Mouse (Mus musculus): ENCODE results near the gene Sap30bp. TPM values are rescaled to one million over a fixed set of nuclear protein-coding genes. Genes with fewer than 3 reads are reported as not detected.

Sap30bp gene
- polyA plus RNA-seq, 1 experiment from 2014 or later = 55.3 TPM

- Histone ChIP-seq H3K4me1 (replicated peaks) (no peaks in the 10 kb centered on the region), H3K4me2 (no peak within 1 kb of the TSS), H3K27ac (no peak within 1 kb of the TSS), H3K9me3 (no peaks in the 10 kb centered on the region), H3K4me3 (no peak within 1 kb of the TSS), H3K36me3 (peaks cover 64% of the 10 kb centered on the region), H3K9ac (no peak within 1 kb of the TSS), H3K27me3 (no peaks in the 10 kb centered on the region)
- no peak for ATAC-seq (ENCODE audit: low FRiP score)
- 82% methylated on average over 11 of the region's 11 CpGs for WGBS
These were observed 21.3 kb upstream of the Sap30bp start, which contains the start of gene Smim6 for GRCm38 (mm10) chr11:115911632-115912376. Gene Smim6 (plus strand): TSS chr11:115912017.

GRCm38 (mm10) chr11:115916579-115916978 is 16.5 kb upstream of the Sap30bp start:
- Histone ChIP-seq H3K27me3 (no peaks in the 10 kb centered on the region), H3K4me1 (replicated peaks) (no peaks in the 10 kb centered on the region), H3K27ac (no peak overlapping the region), H3K9me3 (no peaks in the 10 kb centered on the region), H3K9ac (no peak overlapping the region), H3K4me3 (no peak overlapping the region), H3K4me2 (no peak overlapping the region), H3K36me3 (peaks cover 67% of the 10 kb centered on the region)
- 95% methylated on average over 4 of the region's 4 CpGs for WGBS
- ATAC-seq (ENCODE audit: low FRiP score) = no peak

GRCm38 (mm10) chr11:115918637-115919036 is 14.4 kb upstream of the Sap30bp start:
- 88% methylated on average over 5 of the region's 5 CpGs for WGBS
- no peaks in the 10 kb centered on the region for H3K9me3 ChIP-seq
- peaks cover 64% of the 10 kb centered on the region for H3K36me3 ChIP-seq
- H3K9ac ChIP-seq = no peak overlapping the region
- H3K27me3 ChIP-seq = no peaks in the 10 kb centered on the region
- H3K4me1 ChIP-seq (replicated peaks) = no peaks in the 10 kb centered on the region
- no peak overlapping the region for H3K4me2 ChIP-seq
- no peak overlapping the region for H3K4me3 ChIP-seq
- H3K27ac ChIP-seq = no peak overlapping the region
- ATAC-seq (ENCODE audit: low FRiP score) = no peak

GRCm38 (mm10) chr11:115919073-115919472 is 14.0 kb upstream of the Sap30bp start:
- no peak overlapping the region for H3K27ac ChIP-seq
- no peaks in the 10 kb centered on the region for H3K9me3 ChIP-seq
- H3K4me2 ChIP-seq = no peak overlapping the region
- H3K36me3 ChIP-seq = peaks cover 64% of the 10 kb centered on the region
- 89% methylated on average over 5 of the region's 5 CpGs for WGBS
- H3K9ac ChIP-seq = no peak overlapping the region
- H3K4me3 ChIP-seq = no peak overlapping the region
- no peak for ATAC-seq (ENCODE audit: low FRiP score)
- H3K27me3 ChIP-seq = no peaks in the 10 kb centered on the region
- H3K4me1 ChIP-seq (replicated peaks) = no peaks in the 10 kb centered on the region

- peaks cover 64% of the 10 kb centered on the region for H3K36me3 ChIP-seq
- no peak overlapping the region for H3K9ac ChIP-seq
- H3K9me3 ChIP-seq = no peaks in the 10 kb centered on the region
- 50% methylated on average over 6 of the region's 6 CpGs for WGBS
- H3K4me3 ChIP-seq = no peak overlapping the region
- no peaks in the 10 kb centered on the region for H3K27me3 ChIP-seq
- H3K4me1 ChIP-seq (replicated peaks) = no peaks in the 10 kb centered on the region
- H3K4me2 ChIP-seq = no peak overlapping the region
- no peak overlapping the region for H3K27ac ChIP-seq
- ATAC-seq (ENCODE audit: low FRiP score) = no peak
These were observed 12.8 kb upstream of the Sap30bp start for GRCm38 (mm10) chr11:115920110-115920818.

GRCm38 (mm10) chr11:115921986-115922385 is 11.1 kb upstream of the Sap30bp start:
- Histone ChIP-seq H3K27me3 (no peaks in the 10 kb centered on the region), H3K4me2 (no peak overlapping the region), H3K27ac (no peak overlapping the region), H3K9ac (no peak overlapping the region), H3K4me3 (no peak overlapping the region), H3K9me3 (no peaks in the 10 kb centered on the region), H3K36me3 (peaks cover 54% of the 10 kb centered on the region), H3K4me1 (replicated peaks) (no peaks in the 10 kb centered on the region)
- ATAC-seq (ENCODE audit: low FRiP score) = no peak
- 100% methylated on average over 1 of the region's 1 CpGs for WGBS

- 88% methylated on average over 8 of the region's 8 CpGs for WGBS
- H3K9ac ChIP-seq = no peak overlapping the region
- no peaks in the 10 kb centered on the region for H3K27me3 ChIP-seq
These were observed 4.1 kb upstream of the Sap30bp start for GRCm38 (mm10) chr11:115929031-115929430.

GRCm38 (mm10) chr11:115929818-115930217 is 3.3 kb upstream of the Sap30bp start:
- H3K4me3 ChIP-seq = no peak overlapping the region
- H3K27ac ChIP-seq = no peak overlapping the region
- no peaks in the 10 kb centered on the region for H3K9me3 ChIP-seq
- H3K36me3 ChIP-seq = peaks cover 33% of the 10 kb centered on the region
- 84% methylated on average over 2 of the region's 3 CpGs for WGBS
- peaks cover 26% of the 10 kb centered on the region for H3K4me1 ChIP-seq (replicated peaks)
- ATAC-seq (ENCODE audit: low FRiP score) = no peak
- no peak overlapping the region for H3K4me2 ChIP-seq
- no peak overlapping the region for H3K9ac ChIP-seq
- no peaks in the 10 kb centered on the region for H3K27me3 ChIP-seq

More at GRCm38 (mm10) chr11:115929031-115929430, 4.1 kb upstream of the Sap30bp start:
- no peak overlapping the region for H3K4me3 ChIP-seq
- no peak for ATAC-seq (ENCODE audit: low FRiP score)
- H3K4me1 ChIP-seq (replicated peaks) = peaks cover 18% of the 10 kb centered on the region
- H3K9me3 ChIP-seq = no peaks in the 10 kb centered on the region
- H3K27ac ChIP-seq = no peak overlapping the region
- peaks cover 40% of the 10 kb centered on the region for H3K36me3 ChIP-seq
- no peak overlapping the region for H3K4me2 ChIP-seq

GRCm38 (mm10) chr11:115931235-115931634 is 1.8 kb upstream of the Sap30bp start:
- Histone ChIP-seq H3K9ac (no peak overlapping the region), H3K9me3 (no peaks in the 10 kb centered on the region), H3K27me3 (no peaks in the 10 kb centered on the region), H3K27ac (no peak overlapping the region), H3K36me3 (peaks cover 37% of the 10 kb centered on the region), H3K4me1 (replicated peaks) (peaks cover 35% of the 10 kb centered on the region), H3K4me3 (no peak overlapping the region), H3K4me2 (no peak overlapping the region)
- no peak for ATAC-seq (ENCODE audit: low FRiP score)
- 77% methylated on average over 3 of the region's 3 CpGs for WGBS

GRCm38 (mm10) chr11:115933747-115934110 is 647 bp downstream of the Sap30bp start:
- under 1% methylated on average over 16 of the region's 16 CpGs for WGBS
- peak; percentile 71 for ATAC-seq (ENCODE audit: low FRiP score)
- H3K27me3 ChIP-seq = no peaks in the 10 kb centered on the region

GRCm38 (mm10) chr11:115939690-115940329 is 6.7 kb downstream of the Sap30bp start:
- no peaks in the 10 kb centered on the region for H3K27me3 ChIP-seq
- no peak overlapping the region for H3K4me3 ChIP-seq
- no peak for ATAC-seq (ENCODE audit: low FRiP score)
- no peak overlapping the region for H3K9ac ChIP-seq
- H3K27ac ChIP-seq = no peak overlapping the region
- peaks cover 9% of the 10 kb centered on the region for H3K4me1 ChIP-seq (replicated peaks)
- 36% methylated on average over 6 of the region's 6 CpGs for WGBS
- no peak overlapping the region for H3K4me2 ChIP-seq
- peaks cover 84% of the 10 kb centered on the region for H3K36me3 ChIP-seq
- H3K9me3 ChIP-seq = no peaks in the 10 kb centered on the region

More at GRCm38 (mm10) chr11:115933747-115934110, 647 bp downstream of the Sap30bp start:
- Histone ChIP-seq H3K27ac (peak overlapping the region; percentile 49), H3K36me3 (peaks cover 34% of the 10 kb centered on the region), H3K4me3 (peak overlapping the region; percentile 97), H3K4me1 (replicated peaks) (peaks cover 35% of the 10 kb centered on the region), H3K9ac (peak overlapping the region; percentile 91), H3K9me3 (no peaks in the 10 kb centered on the region), H3K4me2 (peak overlapping the region; percentile 93)

GRCm38 (mm10) chr11:115941980-115942379 is 8.9 kb downstream of the Sap30bp start:
- no peak for ATAC-seq (ENCODE audit: low FRiP score)
- Histone ChIP-seq H3K9me3 (no peaks in the 10 kb centered on the region), H3K36me3 (peaks cover 93% of the 10 kb centered on the region), H3K9ac (no peak overlapping the region), H3K27ac (no peak overlapping the region), H3K4me3 (no peak overlapping the region), H3K27me3 (no peaks in the 10 kb centered on the region), H3K4me2 (no peak overlapping the region), H3K4me1 (replicated peaks) (no peaks in the 10 kb centered on the region)
- WGBS = 83% methylated on average over 7 of the region's 7 CpGs

All from hindbrain, embryonic 13.5 days (tissue).